In the genomic region with DNA sequence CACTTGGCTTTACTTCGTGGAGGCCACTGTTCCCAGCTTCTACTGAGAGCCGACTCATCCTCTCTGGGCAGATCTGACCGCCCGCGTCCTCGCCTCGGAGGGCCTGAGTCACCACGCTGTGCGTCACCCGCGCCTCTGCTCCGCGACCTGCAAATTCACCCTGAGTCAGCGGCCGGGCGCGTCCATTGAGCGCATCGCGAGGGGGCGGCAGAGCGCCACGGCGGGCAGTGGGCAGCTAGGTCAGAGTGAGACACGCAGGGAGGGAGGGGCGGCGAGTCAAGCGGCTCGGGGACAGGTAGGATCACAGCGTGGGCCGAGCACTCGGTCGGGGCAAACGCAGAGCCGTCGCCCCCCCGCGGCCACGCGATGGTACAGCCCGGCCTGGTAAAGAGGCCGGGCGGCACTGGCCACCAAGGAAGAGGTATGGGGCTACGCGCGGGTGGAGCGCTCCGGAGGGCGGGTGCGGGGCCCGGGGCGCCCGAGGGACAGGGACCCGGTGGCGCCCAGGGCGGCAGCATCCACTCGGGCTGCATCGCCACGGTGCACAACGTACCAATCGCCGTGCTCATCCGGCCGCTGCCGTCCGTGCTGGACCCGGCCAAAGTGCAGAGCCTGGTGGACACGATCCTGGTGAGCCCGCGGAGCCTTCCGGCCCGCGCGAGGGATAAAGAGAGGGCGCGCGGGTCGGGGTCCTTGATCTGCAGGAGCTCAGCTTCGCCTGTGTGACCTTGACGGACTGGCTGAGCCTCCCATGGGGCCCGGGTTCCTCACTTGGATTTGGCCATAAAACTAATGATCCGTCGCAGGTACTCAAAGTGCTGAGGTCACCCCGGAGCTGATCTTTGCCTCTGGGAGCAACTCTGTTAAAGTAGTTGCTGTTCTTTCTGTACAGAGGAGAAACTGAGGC, we compare ENCODE assay signal across 7 mouse cellular contexts. TPM values are rescaled to one million over a fixed set of nuclear protein-coding genes. Genes with fewer than 3 reads are reported as not detected.
DNase-seq lines count a peak whose midpoint lies in the region; ATAC-seq lines count a peak whose summit lies in the region.

Gene Srxn1 (plus strand): TSS at position 199 of the 907 bp plus-strand sequence.

- H3K27me3 ChIP-seq in embryonic facial prominence, embryonic 13.5 days: peaks cover 12% of the 10 kb centered on the region
- peaks cover 27% of the 10 kb centered on the region for H3K27me3 ChIP-seq in limb, embryonic 12.5 days
- no peaks in the 10 kb centered on the region for H3K27me3 ChIP-seq in midbrain, embryonic 14.5 days (ENCODE audit: control insufficient read depth, insufficient read depth, low read length)

- WGBS in embryonic facial prominence, embryonic 13.5 days: 1% methylated on average over 83 of the region's 84 CpGs
- 1% methylated on average over 84 of the region's 84 CpGs for WGBS in limb, embryonic 12.5 days
- under 1% methylated on average over 83 of the region's 84 CpGs for WGBS in midbrain, embryonic 14.5 days

- no peak within 1 kb of the TSS for H3K27ac ChIP-seq in embryonic facial prominence, embryonic 13.5 days
- H3K27ac ChIP-seq in limb, embryonic 12.5 days: no peak within 1 kb of the TSS
- H3K27ac ChIP-seq in midbrain, embryonic 14.5 days (replicated peaks; ENCODE audit: low read depth, low read length): peak within 1 kb of the TSS; percentile 78

- peaks cover 5% of the 10 kb centered on the region; the same call in 1 of the 2 replicates for H3K4me1 ChIP-seq in embryonic facial prominence, embryonic 13.5 days
- peaks cover 11% of the 10 kb centered on the region; the same call in 1 of the 2 replicates for H3K4me1 ChIP-seq in limb, embryonic 12.5 days (replicated peaks)
- peaks cover 14% of the 10 kb centered on the region for H3K4me1 ChIP-seq in midbrain, embryonic 14.5 days (ENCODE audit: control insufficient read depth, insufficient read depth, low read length)

- peak within 1 kb of the TSS; percentile 83 for H3K9ac ChIP-seq in embryonic facial prominence, embryonic 13.5 days
- peak within 1 kb of the TSS; percentile 73 for H3K9ac ChIP-seq in limb, embryonic 12.5 days (replicated peaks)
- H3K9ac ChIP-seq in midbrain, embryonic 14.5 days (replicated peaks; ENCODE audit: low read length): peak within 1 kb of the TSS; percentile 81

- ATAC-seq in embryonic facial prominence, embryonic 13.5 days (ENCODE audit: insufficient number of reproducible peaks, insufficient read depth, low FRiP score, low TSS enrichment, low read depth): peak; percentile 76
- ATAC-seq in limb, embryonic 12.5 days (ENCODE audit: insufficient number of reproducible peaks, insufficient read depth, low FRiP score, low TSS enrichment, low read depth): peak; percentile 85
- ATAC-seq in midbrain, embryonic 14.5 days (ENCODE audit: low FRiP score, low TSS enrichment): peak; percentile 87

- no peaks in the 10 kb centered on the region; the same call in 1 of the 2 replicates for H3K36me3 ChIP-seq in embryonic facial prominence, embryonic 13.5 days
- no peaks in the 10 kb centered on the region for H3K36me3 ChIP-seq in limb, embryonic 12.5 days
- no peaks in the 10 kb centered on the region for H3K36me3 ChIP-seq in midbrain, embryonic 14.5 days (ENCODE audit: control insufficient read depth, insufficient read depth, low read length)

- H3K9me3 ChIP-seq in embryonic facial prominence, embryonic 13.5 days: no peaks in the 10 kb centered on the region
- H3K9me3 ChIP-seq in limb, embryonic 12.5 days: no peaks in the 10 kb centered on the region
- no peaks in the 10 kb centered on the region for H3K9me3 ChIP-seq in midbrain, embryonic 14.5 days (ENCODE audit: control insufficient read depth, low read length)

- peak; percentile 81 to 82 for DNase-seq in adrenal gland, postnatal 4 days (ENCODE audit: low spot score in 2 of 2)
- DNase-seq in heart, adult 11 months: peak; percentile 99
- peak; percentile 91 for DNase-seq in kidney, adult 18-20 months
- peak; percentile 90 for DNase-seq in midbrain, embryonic 14.5 days
- DNase-seq in spleen, adult 12 weeks (ENCODE audit: low spot score): peak; percentile 80

- peak within 1 kb of the TSS; percentile 88 for H3K4me2 ChIP-seq in embryonic facial prominence, embryonic 13.5 days
- peak within 1 kb of the TSS; percentile 79 for H3K4me2 ChIP-seq in limb, embryonic 12.5 days
- peak within 1 kb of the TSS; percentile 79 for H3K4me2 ChIP-seq in midbrain, embryonic 14.5 days (ENCODE audit: low read length)

- H3K4me3 ChIP-seq in embryonic facial prominence, embryonic 13.5 days: peak within 1 kb of the TSS; percentile 66
- peak within 1 kb of the TSS; percentile 64 for H3K4me3 ChIP-seq in limb, embryonic 12.5 days (replicated peaks)
- peak within 1 kb of the TSS; percentile 61 for H3K4me3 ChIP-seq in midbrain, embryonic 14.5 days (replicated peaks; ENCODE audit: low read depth, low read length)

RNA-seq across cellular contexts. Expression of gene Srxn1, which starts in this region (rescaled TPM):
- 10 to 100 TPM; 47.2 to 58.2 TPM for total RNA-seq in adrenal gland, postnatal 4 days (2021)
- polyA plus RNA-seq in embryonic facial prominence, embryonic 13.5 days (2015; fragmentation: Nextera tagmentation; extraction: Ambion mirVana): 9.7 and 10.6 TPM in 2 replicates
- polyA plus RNA-seq in limb, embryonic 12.5 days (2016; fragmentation: Nextera tagmentation; extraction: Ambion mirVana): 7.5 and 8.6 TPM in 2 replicates
- polyA plus RNA-seq in midbrain, embryonic 14.5 days (2014; fragmentation: Nextera tagmentation; extraction: Ambion mirVana): 11.5 and 17.4 TPM in 2 replicates
